Mouse (Mus musculus): Measurements from ENCODE around the gene Frmd8. TPM values are rescaled to one million over a fixed set of nuclear protein-coding genes. Genes with fewer than 3 reads are reported as not detected.
A peak's percentile ranks its signal among the peaks of the same experiment; 100 is the strongest.

Frmd8 gene
- polyA plus RNA-seq, 1 experiment from 2014 or later, result 9.4 TPM

DNA sequence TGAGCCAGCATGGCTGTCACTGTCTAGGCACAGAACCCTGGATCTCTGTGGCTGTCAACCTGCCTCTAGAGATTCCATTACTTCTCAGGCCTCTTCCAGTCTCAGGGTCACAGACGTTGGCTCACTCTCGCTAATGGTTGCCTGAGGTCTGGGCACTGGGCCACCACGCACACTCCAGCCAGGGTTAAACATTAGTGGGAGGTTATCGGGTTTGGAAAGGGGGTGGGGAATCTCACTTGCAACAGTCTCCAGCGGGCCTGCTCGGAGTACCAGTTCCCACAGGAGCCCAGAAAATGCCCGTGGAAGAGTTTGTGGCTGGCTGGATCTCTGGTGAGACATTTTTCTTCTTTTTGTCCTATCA lies 3.3 kb upstream of the Frmd8 start:
- Histone ChIP-seq H3K27ac (ENCODE audit: low read depth, low read length) (no peak overlapping the region), H3K4me1 (ENCODE audit: control insufficient read depth, insufficient read depth, low read length) (peaks cover 12% of the 10 kb centered on the region), H3K9me3 (ENCODE audit: control insufficient read depth, low read length) (no peaks in the 10 kb centered on the region), H3K9ac (replicated peaks; ENCODE audit: low read depth, low read length) (no peak overlapping the region), H3K36me3 (ENCODE audit: control insufficient read depth, insufficient read depth, low read length) (no peaks in the 10 kb centered on the region), H3K4me3 (ENCODE audit: low read depth, low read length) (no peak overlapping the region), H3K27me3 (ENCODE audit: control insufficient read depth, insufficient read depth, low read length) (no peaks in the 10 kb centered on the region), H3K4me2 (ENCODE audit: low read depth, low read length) (no peak overlapping the region)
- no peak for ATAC-seq (ENCODE audit: low read depth)
- 75% methylated on average over 7 of the region's 7 CpGs for WGBS

DNA sequence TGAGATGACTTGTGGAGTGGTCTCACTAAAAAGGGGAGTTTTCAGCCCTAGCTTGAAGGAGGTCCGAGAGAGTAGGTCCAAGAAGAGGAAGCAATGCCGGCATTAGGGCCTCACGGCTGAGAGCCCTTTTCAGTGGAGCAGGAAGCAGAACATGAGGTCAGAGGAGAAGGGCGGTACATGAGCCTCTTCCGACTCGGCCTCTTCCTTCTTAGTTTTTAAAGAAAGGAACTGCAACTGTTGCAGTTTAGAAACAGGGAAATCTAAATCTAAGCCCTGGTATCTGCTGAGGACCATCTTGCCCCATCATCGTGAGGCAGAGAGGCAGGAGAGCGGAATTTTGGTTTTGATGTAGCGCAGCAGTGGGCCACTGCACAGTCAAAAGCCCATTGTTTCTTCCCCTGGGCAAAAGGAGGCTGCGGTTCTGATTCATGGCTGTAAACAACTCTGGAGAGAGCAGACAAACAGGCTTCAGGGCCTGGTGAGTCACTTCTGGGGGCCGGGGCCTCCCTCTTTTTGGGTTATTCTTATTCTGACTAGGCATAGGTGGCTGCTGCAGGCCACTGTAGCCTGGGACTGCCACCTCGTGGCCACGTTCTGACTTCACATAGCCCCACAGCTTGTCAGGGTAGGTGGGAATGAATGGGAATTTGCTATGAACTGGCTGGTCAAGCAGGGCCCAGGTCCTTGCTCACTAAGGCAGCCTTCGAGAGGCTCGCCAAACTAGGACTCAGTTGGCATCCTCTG lies 2.7 kb upstream of the Frmd8 start, which contains the start of gene Slc25a45:
Gene Slc25a45, plus strand, starts transcription at position 191 of the 744 bp plus-strand sequence.
- 45% methylated on average over 15 of the region's 15 CpGs for WGBS
- Histone ChIP-seq H3K27me3 (ENCODE audit: control insufficient read depth, insufficient read depth, low read length) (no peaks in the 10 kb centered on the region), H3K4me1 (ENCODE audit: control insufficient read depth, insufficient read depth, low read length) (peaks cover 12% of the 10 kb centered on the region), H3K4me3 (ENCODE audit: low read depth, low read length) (no peak within 1 kb of the TSS), H3K4me2 (ENCODE audit: low read depth, low read length) (peak within 1 kb of the TSS; percentile 3; the same call in 1 of the 2 replicates), H3K9ac (replicated peaks; ENCODE audit: low read depth, low read length) (no peak within 1 kb of the TSS; the same call in 1 of the 2 replicates), H3K9me3 (ENCODE audit: control insufficient read depth, low read length) (no peaks in the 10 kb centered on the region), H3K27ac (ENCODE audit: low read depth, low read length) (no peak within 1 kb of the TSS), H3K36me3 (ENCODE audit: control insufficient read depth, insufficient read depth, low read length) (no peaks in the 10 kb centered on the region)
- ATAC-seq (ENCODE audit: low read depth), result peak; percentile 58; the same call in 1 of the 2 replicates

DNA sequence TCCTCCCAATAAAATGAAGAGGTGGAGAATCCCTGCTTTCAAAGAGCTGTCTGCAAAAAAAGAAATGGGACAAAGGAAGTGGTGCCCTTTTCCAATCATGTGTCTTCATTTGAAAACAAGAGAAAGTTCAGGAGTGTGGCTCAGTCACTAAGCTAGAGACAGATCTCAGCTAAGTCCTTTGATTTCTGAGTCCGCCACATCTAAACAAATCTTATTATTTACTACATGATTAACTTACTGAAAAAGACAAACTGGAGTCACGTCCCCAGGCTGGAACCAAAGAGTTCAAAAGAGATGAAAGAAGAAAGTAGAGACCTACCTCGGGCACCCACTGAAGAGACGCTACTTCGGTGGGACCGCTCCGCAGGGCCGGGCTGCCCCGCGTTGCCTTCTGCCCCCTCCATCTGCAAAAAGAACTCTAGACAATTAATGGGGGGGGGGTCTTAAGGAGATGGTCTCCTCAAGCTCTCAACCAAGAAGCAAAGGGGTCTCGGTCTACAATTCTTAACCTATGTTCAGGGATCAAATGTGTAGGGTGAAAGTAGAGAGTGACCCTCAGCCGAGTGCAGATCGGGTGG lies 594 bp downstream of the Frmd8 start:
- ATAC-seq (ENCODE audit: low read depth), result no peak

DNA sequence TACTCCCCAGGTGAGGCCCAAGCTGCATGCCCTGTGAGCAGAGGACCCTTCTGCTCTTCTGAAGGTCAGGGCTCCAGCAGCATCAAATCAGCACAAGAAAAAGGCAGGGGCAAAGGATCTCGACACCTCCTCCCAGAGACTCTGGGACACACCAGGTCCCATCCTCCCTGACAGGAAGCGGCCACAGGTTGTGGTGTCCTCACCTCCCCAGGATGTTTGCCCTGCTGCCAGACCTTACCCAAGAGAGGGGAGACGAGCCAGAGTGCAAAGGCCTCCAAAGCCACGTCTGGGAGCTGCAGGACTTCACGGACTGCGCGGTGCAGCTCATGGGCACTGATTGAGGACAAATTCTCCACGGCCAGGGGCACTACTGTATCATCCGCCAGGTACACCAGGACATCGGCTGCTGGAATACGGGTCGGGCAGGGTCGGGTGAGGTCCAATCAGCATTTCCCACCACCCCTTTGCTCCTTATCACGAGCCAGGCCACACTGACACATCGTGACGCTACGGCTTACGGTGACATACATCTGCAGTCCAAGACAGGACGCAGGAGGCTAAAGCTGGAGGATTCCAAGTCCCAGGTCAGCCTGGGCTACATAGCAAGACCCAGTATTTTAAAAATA lies 2.0 kb downstream of the Frmd8 start:
- H3K9me3 ChIP-seq (ENCODE audit: control insufficient read depth, low read length), result no peaks in the 10 kb centered on the region
- H3K4me3 ChIP-seq (ENCODE audit: low read depth, low read length), result no peak overlapping the region
- peaks cover 10% of the 10 kb centered on the region for H3K36me3 ChIP-seq (ENCODE audit: control insufficient read depth, insufficient read depth, low read length)
- WGBS, result 91% methylated on average over 19 of the region's 19 CpGs
- peaks cover 14% of the 10 kb centered on the region for H3K4me1 ChIP-seq (ENCODE audit: control insufficient read depth, insufficient read depth, low read length)
- no peak overlapping the region for H3K4me2 ChIP-seq (ENCODE audit: low read depth, low read length)
- H3K27me3 ChIP-seq (ENCODE audit: control insufficient read depth, insufficient read depth, low read length), result no peaks in the 10 kb centered on the region
- ATAC-seq (ENCODE audit: low read depth), result no peak
- H3K27ac ChIP-seq (ENCODE audit: low read depth, low read length), result no peak overlapping the region
- H3K9ac ChIP-seq (replicated peaks; ENCODE audit: low read depth, low read length), result 0 out of 2 replicates have a peak overlapping the region, but pooled peaks have one; percentile 8

More for the DNA sequence above, 594 bp downstream of the Frmd8 start:
- peak overlapping the region; percentile 69 for H3K4me3 ChIP-seq (ENCODE audit: low read depth, low read length)
- H3K27ac ChIP-seq (ENCODE audit: low read depth, low read length), result no peak overlapping the region
- H3K36me3 ChIP-seq (ENCODE audit: control insufficient read depth, insufficient read depth, low read length), result peaks cover 3% of the 10 kb centered on the region; the same call in 1 of the 2 replicates
- no peaks in the 10 kb centered on the region for H3K9me3 ChIP-seq (ENCODE audit: control insufficient read depth, low read length)
- 9% methylated on average over 13 of the region's 13 CpGs for WGBS
- H3K4me1 ChIP-seq (ENCODE audit: control insufficient read depth, insufficient read depth, low read length), result peaks cover 14% of the 10 kb centered on the region
- H3K4me2 ChIP-seq (ENCODE audit: low read depth, low read length), result peak overlapping the region; percentile 95
- H3K27me3 ChIP-seq (ENCODE audit: control insufficient read depth, insufficient read depth, low read length), result no peaks in the 10 kb centered on the region
- H3K9ac ChIP-seq (replicated peaks; ENCODE audit: low read depth, low read length), result peak overlapping the region; percentile 68; the same call in 1 of the 2 replicates

DNA sequence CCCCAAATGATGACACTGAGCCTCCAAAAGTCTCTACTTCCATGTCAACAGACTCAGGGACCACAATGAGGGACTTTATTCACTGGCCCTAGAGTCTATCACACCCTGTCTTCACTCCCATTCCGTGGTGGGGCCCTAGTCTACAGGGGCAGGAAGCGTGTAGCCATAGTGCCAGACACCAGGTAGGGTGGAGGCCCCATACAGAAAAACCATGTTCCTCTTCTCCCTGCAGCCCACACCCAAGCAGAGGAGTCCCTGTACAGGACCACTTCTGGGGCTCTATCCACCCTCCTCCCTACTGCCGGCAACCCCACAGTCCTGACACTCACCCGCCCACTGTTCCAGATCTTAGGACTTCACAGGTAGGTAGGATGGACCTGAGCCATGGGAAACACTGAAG lies 2.5 kb downstream of the Frmd8 start:
- H3K4me2 ChIP-seq (ENCODE audit: low read depth, low read length), result no peak overlapping the region
- H3K27me3 ChIP-seq (ENCODE audit: control insufficient read depth, insufficient read depth, low read length), result no peaks in the 10 kb centered on the region
- peaks cover 14% of the 10 kb centered on the region for H3K4me1 ChIP-seq (ENCODE audit: control insufficient read depth, insufficient read depth, low read length)
- H3K36me3 ChIP-seq (ENCODE audit: control insufficient read depth, insufficient read depth, low read length), result peaks cover 13% of the 10 kb centered on the region
- ATAC-seq (ENCODE audit: low read depth), result no peak
- H3K4me3 ChIP-seq (ENCODE audit: low read depth, low read length), result no peak overlapping the region
- WGBS, result 92% methylated on average over 4 of the region's 4 CpGs
- no peak overlapping the region for H3K9ac ChIP-seq (replicated peaks; ENCODE audit: low read depth, low read length)
- no peak overlapping the region for H3K27ac ChIP-seq (ENCODE audit: low read depth, low read length)
- H3K9me3 ChIP-seq (ENCODE audit: control insufficient read depth, low read length), result no peaks in the 10 kb centered on the region

DNA sequence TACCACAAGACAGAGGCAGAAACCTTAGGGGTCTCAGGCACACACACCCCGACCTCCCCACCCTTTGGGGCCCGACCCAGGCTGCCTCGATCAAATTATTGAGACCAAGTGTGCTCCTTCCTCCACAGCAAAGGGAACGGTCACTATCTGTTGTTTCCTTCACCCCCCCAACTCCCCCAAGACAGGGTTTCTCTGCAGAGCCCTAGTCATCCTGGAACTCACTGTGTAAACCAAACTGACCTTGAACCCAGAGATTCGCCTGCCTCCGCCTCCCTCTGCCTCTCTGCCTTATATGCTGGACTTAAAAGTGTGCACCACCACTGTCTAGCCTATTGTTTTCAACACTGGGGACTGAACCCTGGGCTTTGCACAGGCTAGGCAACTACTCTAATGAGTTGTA lies 3.4 kb downstream of the Frmd8 start:
- WGBS, result 58% methylated on average over 6 of the region's 6 CpGs
- H3K4me2 ChIP-seq (ENCODE audit: low read depth, low read length), result no peak overlapping the region

DNA sequence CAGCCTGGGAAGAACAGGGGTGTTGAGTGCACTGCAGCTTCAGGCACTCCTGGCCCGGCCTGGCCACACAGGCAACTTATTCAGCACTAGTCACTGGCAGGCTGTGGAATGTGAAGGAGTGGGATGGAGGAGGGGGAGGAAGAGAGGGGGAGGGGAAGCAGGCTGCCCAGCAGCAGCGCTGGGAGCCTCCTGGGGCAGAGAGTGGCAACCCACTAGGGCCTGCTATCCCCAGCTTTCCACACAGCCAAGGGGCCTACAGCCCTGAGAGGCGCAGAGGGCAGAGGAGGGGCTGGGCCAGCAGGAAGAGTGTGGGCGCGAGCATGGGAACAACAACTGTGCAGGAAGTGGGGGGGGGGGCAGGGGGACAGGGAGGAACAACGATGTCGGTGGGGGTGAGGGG lies 3.8 kb downstream of the Frmd8 start:
- no peak overlapping the region for H3K4me3 ChIP-seq (ENCODE audit: low read depth, low read length)
- peak overlapping the region; percentile 57 for H3K27ac ChIP-seq (ENCODE audit: low read depth, low read length)
- WGBS, result 3% methylated on average over 7 of the region's 7 CpGs
- no peaks in the 10 kb centered on the region for H3K9me3 ChIP-seq (ENCODE audit: control insufficient read depth, low read length)
- H3K9ac ChIP-seq (replicated peaks; ENCODE audit: low read depth, low read length), result 0 out of 2 replicates have a peak overlapping the region, but pooled peaks have one; percentile 28
- H3K36me3 ChIP-seq (ENCODE audit: control insufficient read depth, insufficient read depth, low read length), result peaks cover 13% of the 10 kb centered on the region
- H3K4me2 ChIP-seq (ENCODE audit: low read depth, low read length), result peak overlapping the region; percentile 14; the same call in 1 of the 2 replicates
- peak; percentile 38; the same call in 1 of the 2 replicates for ATAC-seq (ENCODE audit: low read depth)
- H3K4me1 ChIP-seq (ENCODE audit: control insufficient read depth, insufficient read depth, low read length), result peaks cover 14% of the 10 kb centered on the region
- H3K27me3 ChIP-seq (ENCODE audit: control insufficient read depth, insufficient read depth, low read length), result no peaks in the 10 kb centered on the region

More for the DNA sequence above, 3.4 kb downstream of the Frmd8 start:
- Histone ChIP-seq H3K27ac (ENCODE audit: low read depth, low read length) (peak overlapping the region; percentile 57; the same call in 1 of the 2 replicates), H3K4me3 (ENCODE audit: low read depth, low read length) (no peak overlapping the region), H3K9ac (replicated peaks; ENCODE audit: low read depth, low read length) (peak overlapping the region; percentile 28; the same call in 1 of the 2 replicates), H3K27me3 (ENCODE audit: control insufficient read depth, insufficient read depth, low read length) (no peaks in the 10 kb centered on the region), H3K4me1 (ENCODE audit: control insufficient read depth, insufficient read depth, low read length) (peaks cover 14% of the 10 kb centered on the region), H3K9me3 (ENCODE audit: control insufficient read depth, low read length) (no peaks in the 10 kb centered on the region), H3K36me3 (ENCODE audit: control insufficient read depth, insufficient read depth, low read length) (peaks cover 13% of the 10 kb centered on the region)
- ATAC-seq (ENCODE audit: low read depth), result no peak

DNA sequence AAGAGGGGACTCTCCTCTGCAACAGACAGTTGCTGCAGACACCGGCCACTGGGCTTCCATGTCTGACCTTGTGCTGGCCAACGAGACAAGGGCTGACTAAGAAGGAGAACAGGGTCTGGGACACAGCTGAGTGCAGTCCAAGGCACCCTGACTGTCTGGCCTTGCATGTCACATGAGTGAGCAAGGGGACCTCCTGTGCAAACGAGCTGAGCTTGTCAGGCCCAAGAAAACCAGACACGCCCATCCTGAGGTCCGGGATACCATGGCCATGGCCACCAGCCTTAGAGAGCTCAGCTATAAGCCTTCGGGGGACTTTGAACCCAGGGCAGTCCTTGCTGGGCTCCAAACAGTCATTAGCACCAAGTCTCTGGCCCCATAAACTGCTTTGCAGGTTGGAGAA lies 7.0 kb downstream of the Frmd8 start:
- no peak overlapping the region for H3K4me2 ChIP-seq (ENCODE audit: low read depth, low read length)
- 0 out of 2 replicates have a peak, but pooled peaks cover 2% of the 10 kb centered on the region for H3K4me1 ChIP-seq (ENCODE audit: control insufficient read depth, insufficient read depth, low read length)
- H3K27ac ChIP-seq (ENCODE audit: low read depth, low read length), result no peak overlapping the region
- peaks cover 19% of the 10 kb centered on the region for H3K36me3 ChIP-seq (ENCODE audit: control insufficient read depth, insufficient read depth, low read length)
- H3K9me3 ChIP-seq (ENCODE audit: control insufficient read depth, low read length), result no peaks in the 10 kb centered on the region
- no peak for ATAC-seq (ENCODE audit: low read depth)
- no peaks in the 10 kb centered on the region for H3K27me3 ChIP-seq (ENCODE audit: control insufficient read depth, insufficient read depth, low read length)
- H3K4me3 ChIP-seq (ENCODE audit: low read depth, low read length), result no peak overlapping the region
- no peak overlapping the region for H3K9ac ChIP-seq (replicated peaks; ENCODE audit: low read depth, low read length)
- 93% methylated on average over 6 of the region's 6 CpGs for WGBS

Data from neural tube, embryonic 14.5 days (tissue).